Mouse (Mus musculus): Measurements from ENCODE around the gene Clec2h. TPM values are rescaled to one million over a fixed set of nuclear protein-coding genes. Genes with fewer than 3 reads are reported as not detected.

Clec2h gene
- 1 to 10 TPM in 1 of 2 experiments, not detected in 1; 1.0 TPM for total RNA-seq (2023)

GRCm38 (mm10) chr6:128662206-128662605 is at the start of gene Clec2h:
TSS of gene Clec2h (plus strand) at chr6:128662385.

GRCm38 (mm10) chr6:128623433-128623832 is 38.8 kb upstream of the Clec2h start, which contains the start of gene Klrb1a:
TSS of gene Klrb1a (minus strand) at chr6:128623533.

GRCm38 (mm10) chr6:128722959-128723358 is 60.8 kb downstream of the Clec2h start, which contains the start of gene Klrb1:
TSS of gene Klrb1 (minus strand) at chr6:128723059.

Other genes starting within 250 kb of the Clec2h start
- gene Itfg2, start 237.5 kb upstream of the Clec2h start, total RNA-seq (2023): 10 to 100 TPM; 13.9 to 20.6 TPM
- gene Fkbp4, start 223.7 kb upstream of the Clec2h start, total RNA-seq (2023): 10 to 100 TPM; 45.1 to 50.7 TPM
- not detected for gene Pzp, start 135.7 kb upstream of the Clec2h start, total RNA-seq (2023)
- gene A2ml1, start 80.8 kb upstream of the Clec2h start, total RNA-seq (2023): not detected
- not detected for gene Klrb1a, start 38.9 kb upstream of the Clec2h start, total RNA-seq (2023)
- gene Klrb1, start 60.7 kb downstream of the Clec2h start, total RNA-seq (2023): not detected
- gene Klrb1c, start 126.8 kb downstream of the Clec2h start, total RNA-seq (2023): under 1 TPM; 0.27 to 0.60 TPM
- gene Gm44511, start 163.9 kb downstream of the Clec2h start, total RNA-seq (2023): not detected
- gene Klrb1b, start 163.9 kb downstream of the Clec2h start, total RNA-seq (2023): under 1 TPM in 1 of 2 experiments, not detected in 1; 0.50 TPM
- 10 to 100 TPM; 32.5 to 32.6 TPM for gene Clec2i, start 225.2 kb downstream of the Clec2h start, total RNA-seq (2023)
- gene BC035044, start 228.7 kb downstream of the Clec2h start, total RNA-seq (2023): 100 to 1,000 TPM in 1 of 2 experiments, 10 to 100 TPM in 1; 97.2 to 102 TPM